Mouse (Mus musculus): ENCODE data around the gene Col5a2. TPM values are rescaled to one million over a fixed set of nuclear protein-coding genes. Genes with fewer than 3 reads are reported as not detected.
"Not testable (repeated sequence)": the region's sequence is repeated elsewhere in the genome, so short reads cannot be mapped to it uniquely, and the experiment has no call there.

Gene Col5a2
- 1 to 10 TPM; 6.3 to 8.5 TPM for total RNA-seq (2021)

DNA sequence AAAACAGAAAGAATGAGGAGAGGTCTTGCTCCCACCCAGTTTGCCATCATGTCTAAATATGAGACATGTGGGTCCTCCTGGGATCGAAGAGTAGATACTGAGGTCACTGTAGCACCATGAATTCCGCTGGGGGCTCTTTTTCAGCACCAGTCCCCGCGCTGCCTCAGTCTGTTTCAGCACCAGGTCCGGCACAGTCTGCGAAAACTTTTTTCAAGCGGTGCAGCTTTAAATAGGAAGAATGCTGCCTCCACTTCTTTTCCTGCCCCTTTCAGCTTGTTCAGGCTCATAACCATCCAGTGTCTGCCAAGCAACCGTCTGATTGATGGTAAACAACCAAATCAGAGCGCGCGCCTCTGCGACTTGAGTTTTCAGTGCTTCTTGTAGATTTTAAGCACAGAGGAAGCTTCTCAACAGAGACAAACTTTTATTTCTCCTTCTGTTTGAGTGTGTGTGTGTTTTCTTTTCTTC, at the start of gene Col5a2:
TSS of gene Col5a2 (minus strand) at position 418 of the 468 bp plus-strand sequence.
- peak; percentile 10 to 15 for DNase-seq (ENCODE audit: extremely low spot score in 1 of 2, low spot score in 1 of 2)

DNA sequence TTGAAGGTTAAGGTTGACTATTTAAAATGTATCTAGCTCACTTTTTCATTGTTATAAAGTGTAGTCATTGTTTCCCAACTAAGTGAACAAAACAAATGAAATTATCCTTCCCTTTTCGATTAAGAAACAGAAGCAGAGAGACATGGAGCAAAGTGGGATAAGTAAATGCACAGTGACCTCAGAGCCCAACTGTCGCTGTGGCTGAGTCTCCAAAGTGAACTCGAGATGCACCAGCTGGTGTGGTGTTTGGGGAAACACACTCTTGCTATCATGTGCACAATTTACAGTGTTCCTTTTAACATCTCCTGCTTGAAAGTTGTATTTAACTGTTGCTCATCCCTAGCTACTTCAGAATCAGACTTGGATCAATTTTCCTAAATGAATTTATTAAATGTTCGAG, 47.4 kb upstream of the Col5a2 start:
- no peak for DNase-seq (ENCODE audit: extremely low spot score in 1 of 2, low spot score in 1 of 2)

DNA sequence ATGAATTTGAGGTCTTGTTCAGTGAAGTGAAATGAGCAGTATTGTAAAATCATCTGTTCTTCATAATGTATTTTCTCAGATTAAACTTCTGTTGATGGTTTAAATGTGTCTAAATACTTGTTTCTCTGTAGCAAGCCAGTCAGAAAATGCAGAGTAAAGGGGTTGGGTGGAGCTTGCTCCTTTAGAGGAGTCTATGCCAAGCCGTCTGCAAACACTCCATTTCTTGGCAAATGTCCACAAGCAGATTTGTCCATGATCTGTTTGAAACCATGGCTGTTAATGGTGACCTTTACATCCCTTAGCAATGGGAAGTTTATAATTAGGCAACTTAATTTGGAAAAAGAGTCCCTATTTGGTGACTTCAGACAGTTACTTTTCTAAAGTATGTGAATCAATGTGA, 38.8 kb upstream of the Col5a2 start:
- no peak for DNase-seq (ENCODE audit: extremely low spot score in 1 of 2, low spot score in 1 of 2)

DNA sequence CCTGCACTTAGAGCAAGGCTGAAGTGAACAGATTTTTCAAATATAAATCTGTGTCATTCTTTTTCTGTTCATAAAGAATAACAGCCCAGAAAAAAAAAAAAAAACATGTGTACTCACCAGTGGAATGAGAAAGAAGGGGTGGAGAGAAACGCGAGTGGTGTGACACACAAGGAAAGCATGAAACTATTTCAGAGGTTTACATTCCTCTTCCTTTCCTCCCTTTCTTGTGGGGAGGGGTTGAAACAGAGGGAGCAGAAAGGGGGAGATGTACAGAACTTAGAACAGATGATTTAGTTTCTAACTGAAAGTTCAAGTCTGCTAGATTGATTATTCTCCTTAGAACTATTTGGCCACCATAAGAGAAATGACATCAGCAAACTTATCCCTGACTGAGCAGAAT, 38.1 kb upstream of the Col5a2 start:
- DNase-seq (ENCODE audit: extremely low spot score in 1 of 2, low spot score in 1 of 2): no peak

DNA sequence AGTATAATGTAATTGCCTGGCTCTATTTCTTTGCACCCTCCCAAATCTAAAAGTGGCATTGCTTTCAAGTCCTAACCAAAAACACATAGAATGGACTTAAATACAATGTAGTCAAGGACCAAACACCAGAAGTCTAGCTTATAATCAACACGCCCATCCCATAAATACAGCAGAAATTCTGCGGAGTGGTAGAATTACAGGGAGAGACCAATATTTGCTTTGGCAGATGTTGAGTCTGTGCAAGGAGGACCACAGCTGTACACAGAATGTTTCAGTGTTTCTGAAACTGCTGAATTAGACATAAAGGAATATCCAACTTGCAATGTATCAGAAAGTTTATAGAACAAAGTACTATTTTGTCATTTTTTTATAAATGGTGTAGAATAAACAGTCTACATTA, 28.4 kb upstream of the Col5a2 start:
- DNase-seq (ENCODE audit: extremely low spot score in 1 of 2, low spot score in 1 of 2): no peak

DNA sequence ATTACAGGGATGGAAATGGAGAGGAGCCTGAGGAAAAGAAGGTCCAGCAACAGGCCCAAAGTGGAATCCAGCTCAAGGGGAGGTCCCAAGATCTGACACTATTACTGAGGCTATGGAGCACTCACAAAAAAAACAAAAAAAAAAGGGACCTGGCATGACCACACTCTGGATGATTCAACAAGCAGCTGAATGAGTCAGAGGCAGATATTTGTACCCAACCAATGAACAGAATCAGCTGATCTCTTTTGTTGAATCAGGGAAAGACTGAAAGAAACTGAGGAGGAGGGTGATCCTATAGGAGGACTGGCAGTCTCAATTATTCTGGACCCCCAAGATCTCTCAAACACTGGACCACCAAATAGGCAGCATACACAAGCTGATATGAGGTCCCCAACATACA, 24.4 kb upstream of the Col5a2 start:
- DNase-seq (ENCODE audit: extremely low spot score in 1 of 2, low spot score in 1 of 2): not testable (repeated sequence)

DNA sequence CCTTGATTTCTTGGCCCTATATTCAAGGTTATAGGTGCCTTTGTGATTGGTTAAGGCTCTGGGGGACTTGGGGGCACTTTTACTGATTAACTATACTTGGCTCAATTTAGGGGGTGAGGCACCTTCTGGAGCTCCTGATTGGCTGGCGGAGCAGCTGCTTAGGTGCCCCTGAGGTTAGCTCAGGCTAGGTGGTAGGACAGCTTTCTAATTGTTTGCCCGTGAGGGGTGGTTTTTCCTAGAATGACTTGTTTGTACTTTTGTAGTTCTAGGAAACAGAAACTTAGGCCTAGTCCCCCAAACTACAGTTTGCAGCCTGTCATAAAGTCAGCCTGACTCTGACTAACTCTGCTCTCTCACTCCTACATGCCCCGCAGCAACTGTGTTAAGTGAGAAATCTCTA, 20.5 kb upstream of the Col5a2 start:
- no peak for DNase-seq (ENCODE audit: extremely low spot score in 1 of 2, low spot score in 1 of 2)

DNA sequence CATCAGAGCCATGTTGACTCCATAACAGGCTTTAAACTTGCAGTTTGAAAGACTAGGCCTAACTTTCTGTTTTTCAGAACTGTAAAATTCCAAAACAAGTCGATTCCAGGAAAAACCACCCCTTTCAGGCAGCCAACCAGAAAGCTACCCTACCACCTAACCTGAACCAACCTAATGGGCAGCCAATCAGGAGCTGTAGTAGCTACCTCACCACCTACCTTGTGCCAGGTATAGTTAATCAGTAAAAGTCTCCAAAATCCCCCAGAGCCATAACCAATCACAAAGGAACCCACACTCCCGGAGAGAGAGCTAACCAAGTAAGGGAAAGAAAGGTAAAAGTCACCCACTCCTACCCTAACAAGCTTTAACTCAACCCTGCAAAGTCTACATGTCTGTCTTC, 18.4 kb upstream of the Col5a2 start:
- no peak for DNase-seq (ENCODE audit: extremely low spot score in 1 of 2, low spot score in 1 of 2)

DNA sequence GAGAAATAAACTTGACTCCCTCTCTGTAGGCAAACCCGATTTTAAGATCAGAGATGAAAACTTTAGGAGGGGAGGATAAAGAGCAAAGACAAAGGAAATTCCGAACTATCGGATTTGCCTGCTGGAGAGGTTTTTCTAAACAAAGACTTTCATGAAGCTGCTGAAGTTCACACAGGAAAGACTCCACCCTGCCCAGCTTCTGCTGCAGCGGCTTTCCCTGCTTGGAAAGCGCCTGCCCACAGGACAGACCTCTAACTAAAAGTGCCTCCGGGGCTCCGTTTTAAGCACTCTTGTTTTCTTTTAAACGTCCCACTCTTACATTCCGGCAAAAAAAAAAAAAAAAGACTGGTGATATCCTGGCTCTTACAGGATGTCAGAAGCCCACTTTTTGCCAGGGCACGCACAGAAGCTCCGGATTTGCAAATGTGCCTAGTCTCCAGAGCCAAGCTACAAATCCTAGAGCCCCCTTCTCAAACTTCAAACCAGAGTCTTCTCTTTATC, 791 bp downstream of the Col5a2 start:
- DNase-seq (ENCODE audit: extremely low spot score in 1 of 2, low spot score in 1 of 2): no peak

DNA sequence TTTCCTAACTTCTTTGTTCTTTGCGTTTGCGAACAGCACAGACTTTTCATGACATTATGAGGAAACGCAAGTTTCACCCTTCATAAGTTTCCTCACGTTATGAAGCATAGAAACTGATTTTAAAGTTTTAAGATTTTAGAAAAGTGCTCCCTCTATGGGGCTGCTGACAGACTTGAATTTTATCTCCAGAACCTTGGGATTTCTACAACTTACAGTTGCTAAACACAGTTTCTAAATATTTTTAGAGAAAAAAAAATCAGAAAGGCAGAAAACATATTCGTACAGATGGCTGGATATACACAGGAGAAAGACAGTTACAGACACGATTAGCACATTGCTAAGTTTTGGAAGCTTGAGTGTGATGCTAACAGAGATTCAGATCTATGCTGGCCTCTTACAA, 1.6 kb downstream of the Col5a2 start:
- no peak for DNase-seq (ENCODE audit: extremely low spot score in 1 of 2, low spot score in 1 of 2)

DNA sequence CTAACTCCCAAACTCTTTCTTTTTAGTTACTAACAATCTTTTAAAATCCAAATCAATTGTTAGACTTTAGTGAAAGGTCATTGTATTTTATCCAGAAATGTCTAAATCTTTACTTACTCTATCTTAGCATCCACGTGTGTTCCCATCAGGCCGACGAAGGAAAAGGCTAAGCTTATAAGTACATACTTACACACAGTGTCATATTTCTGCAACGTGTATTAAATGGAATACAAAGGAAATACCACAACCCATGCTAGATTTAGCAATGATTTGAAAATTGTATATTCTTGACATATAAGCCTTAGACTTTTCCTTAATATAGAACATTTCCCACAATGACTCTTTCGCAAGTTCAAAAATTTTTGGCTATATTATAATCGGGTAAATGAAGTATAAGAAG, 2.6 kb downstream of the Col5a2 start:
- DNase-seq (ENCODE audit: extremely low spot score in 1 of 2, low spot score in 1 of 2): no peak

DNA sequence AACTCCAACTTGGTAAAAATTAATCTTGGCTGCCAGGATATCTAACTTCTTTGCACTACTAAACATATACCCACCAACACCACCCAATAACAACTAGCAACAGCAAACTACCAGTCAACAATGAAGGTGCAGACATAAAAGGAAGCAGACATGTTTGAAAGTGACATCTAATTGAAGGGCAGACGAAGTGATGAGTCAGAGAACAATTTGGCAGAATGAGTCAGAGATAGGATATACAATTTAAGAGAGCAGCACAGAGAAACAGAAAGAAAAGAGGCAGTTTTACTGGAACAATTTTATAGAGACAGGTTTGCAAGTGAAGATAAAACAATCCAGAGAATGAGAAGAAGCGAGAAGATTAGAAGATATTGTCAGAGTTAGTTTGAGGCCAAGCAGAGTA, 8.1 kb downstream of the Col5a2 start:
- DNase-seq (ENCODE audit: extremely low spot score in 1 of 2, low spot score in 1 of 2): no peak

DNA sequence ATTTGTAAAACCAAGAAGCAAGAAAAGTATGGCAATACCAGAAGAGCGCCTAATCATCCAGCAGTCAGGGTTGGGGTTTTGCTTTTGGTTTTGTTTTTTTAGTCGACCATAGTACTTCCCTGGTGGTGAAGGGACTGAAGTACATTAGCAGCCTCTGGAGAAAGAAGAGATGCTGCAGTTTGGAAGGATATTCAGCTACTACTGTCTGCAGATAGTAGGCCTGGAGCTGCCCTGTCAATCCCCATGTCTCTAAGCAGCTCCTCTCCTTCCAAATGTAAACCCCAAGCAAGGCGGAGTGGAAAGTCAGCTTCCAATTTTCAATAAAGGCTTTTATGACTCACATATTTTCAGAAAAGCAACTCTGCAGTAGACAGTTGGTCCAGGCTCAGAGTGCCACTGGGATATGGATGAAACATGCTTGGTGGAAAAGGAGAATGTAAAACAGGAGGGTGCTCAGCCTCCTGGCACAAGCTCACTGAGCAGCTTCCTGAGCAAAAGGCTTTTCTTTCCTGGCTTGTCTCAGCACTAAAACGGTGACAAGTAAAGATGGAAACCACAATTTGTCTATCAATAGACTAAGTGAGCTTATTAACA, 10.9 kb downstream of the Col5a2 start:
- no peak for DNase-seq (ENCODE audit: extremely low spot score in 1 of 2, low spot score in 1 of 2)

DNA sequence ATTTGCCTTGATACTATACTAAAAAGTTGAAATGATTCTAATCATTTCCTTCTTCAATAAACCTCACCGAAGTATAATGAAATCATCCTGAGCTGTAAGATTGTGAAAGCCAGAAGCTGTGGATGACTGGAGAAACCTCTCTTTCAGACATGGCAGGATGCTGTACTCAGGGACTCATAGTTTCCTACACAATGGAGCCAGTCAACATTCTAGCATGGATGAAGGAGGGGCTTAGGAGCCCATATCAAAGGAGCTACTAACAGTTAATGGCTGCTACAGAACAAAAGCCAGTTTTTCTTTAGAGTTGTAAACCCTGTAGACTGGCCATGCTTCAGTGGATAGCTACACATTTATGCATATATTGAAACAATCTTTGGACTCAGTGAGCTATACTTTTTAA, 12.6 kb downstream of the Col5a2 start:
- no peak for DNase-seq (ENCODE audit: extremely low spot score in 1 of 2, low spot score in 1 of 2)

DNA sequence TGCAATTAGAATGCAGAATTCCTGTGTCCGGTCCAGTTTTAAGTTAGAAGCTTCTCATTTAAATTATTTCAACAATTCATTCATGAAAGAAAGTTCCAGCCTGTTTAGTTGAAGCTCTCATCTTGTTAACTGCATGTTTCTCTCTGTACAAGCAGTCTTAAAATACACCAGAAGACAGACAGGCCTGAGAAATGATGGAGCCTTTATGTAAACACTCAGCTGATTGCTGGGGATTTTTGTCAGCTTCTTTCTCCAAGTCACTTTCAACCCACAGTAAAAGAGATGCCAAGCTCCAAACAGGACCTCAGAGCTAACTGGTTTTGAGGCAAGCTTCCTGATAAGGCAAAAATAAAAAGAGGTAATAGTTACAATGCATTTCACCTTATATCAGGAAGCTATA, 14.8 kb downstream of the Col5a2 start:
- no peak for DNase-seq (ENCODE audit: extremely low spot score in 1 of 2, low spot score in 1 of 2)

DNA sequence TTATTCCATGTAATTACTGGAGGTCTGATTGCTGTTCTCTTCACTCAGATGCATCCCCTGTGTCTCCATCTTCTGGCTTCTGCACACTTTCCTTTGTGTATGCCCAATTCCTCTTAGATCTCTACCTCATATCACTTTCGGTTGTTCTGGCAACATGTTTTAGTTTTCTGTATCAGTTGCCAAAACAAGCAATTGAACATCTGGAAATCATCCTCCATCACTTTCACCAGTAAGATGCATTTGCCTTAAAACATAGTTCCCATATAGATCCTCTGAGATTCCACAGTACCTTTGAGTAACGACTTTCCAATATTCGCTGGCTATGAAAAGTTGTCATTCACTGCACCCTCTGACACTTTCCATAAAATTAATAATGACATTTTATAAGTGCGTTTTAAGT, 20.1 kb downstream of the Col5a2 start:
- no peak for DNase-seq (ENCODE audit: extremely low spot score in 1 of 2, low spot score in 1 of 2)

DNA sequence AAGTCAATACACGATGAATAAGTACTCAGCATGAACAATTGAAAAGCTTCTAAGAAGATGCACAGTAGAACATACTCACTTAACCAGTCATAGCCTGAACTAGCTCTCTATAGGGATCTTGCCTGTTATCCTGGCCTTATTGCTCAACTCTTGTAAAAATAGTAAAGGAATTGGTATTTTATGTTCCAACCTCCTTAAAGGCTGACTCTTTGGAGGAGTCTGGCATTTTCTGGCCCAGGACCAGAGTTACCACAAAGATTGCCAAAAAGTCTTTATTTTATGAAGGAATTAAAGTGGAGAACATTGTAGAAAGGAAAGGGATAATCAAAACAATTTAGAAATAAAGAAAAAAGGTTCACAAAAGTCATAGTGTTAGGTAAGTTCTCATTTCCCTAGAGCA, 21.2 kb downstream of the Col5a2 start:
- no peak for DNase-seq (ENCODE audit: extremely low spot score in 1 of 2, low spot score in 1 of 2)

DNA sequence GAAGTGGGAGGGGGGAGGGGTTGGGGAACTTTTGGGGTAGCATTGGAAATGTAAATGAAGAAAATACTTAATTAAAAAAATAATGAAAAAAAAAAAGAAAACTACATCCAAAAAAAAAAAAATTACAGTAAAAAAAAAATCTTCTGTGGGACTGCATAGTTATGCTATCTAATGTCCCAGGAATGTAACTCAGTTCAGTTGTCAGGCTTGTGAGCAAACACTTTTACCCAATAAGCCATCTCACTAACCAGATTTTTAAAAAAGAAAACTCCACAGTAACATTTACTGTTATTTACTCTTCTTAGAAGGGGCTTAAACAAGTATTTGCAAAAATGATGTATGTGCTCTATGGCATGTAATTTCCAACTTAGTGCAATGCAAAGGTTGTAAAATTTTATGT, 24.0 kb downstream of the Col5a2 start:
- no peak for DNase-seq (ENCODE audit: extremely low spot score in 1 of 2, low spot score in 1 of 2)

DNA sequence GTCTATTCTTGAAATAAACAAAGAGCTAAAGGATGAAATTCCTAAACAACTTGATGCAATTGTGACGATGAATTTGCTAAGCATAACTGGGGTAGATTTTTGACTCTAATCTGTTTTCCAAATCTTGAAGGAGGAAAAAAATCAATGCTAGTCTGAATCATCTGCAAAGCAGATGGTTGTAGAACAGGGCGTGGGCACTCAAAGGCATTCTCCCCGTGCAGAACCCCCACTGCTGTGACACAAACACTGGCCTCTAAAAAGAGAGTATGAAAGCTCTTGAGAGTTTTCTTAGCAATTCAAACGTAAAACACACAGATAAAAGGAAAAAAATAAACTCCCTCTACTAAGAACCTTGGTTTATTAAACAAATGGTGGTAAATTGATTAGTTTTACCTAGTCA, 30.3 kb downstream of the Col5a2 start:
- DNase-seq (ENCODE audit: extremely low spot score in 1 of 2, low spot score in 1 of 2): peak in 1 of 2 experiments; percentile 17

DNA sequence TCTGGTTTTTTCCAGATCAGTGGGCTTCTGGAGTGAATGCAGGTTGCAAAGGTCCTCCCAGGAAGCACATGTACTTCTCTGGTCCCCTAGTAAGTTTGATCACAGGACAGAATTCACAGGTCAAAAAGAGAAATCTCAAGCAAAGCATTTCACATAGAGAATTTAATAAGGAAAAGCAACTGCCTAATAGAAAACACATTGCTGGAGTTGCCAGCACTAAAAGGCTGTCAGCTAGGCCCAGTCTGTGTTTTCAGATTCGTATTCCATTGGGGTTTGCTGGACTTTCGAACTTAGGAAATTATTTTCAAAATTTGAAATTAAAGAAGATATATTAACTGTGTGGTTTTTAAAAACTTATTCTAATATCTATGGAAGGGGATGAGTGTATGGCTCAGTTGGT, 42.3 kb downstream of the Col5a2 start:
- no peak for DNase-seq (ENCODE audit: extremely low spot score in 1 of 2, low spot score in 1 of 2)

DNA sequence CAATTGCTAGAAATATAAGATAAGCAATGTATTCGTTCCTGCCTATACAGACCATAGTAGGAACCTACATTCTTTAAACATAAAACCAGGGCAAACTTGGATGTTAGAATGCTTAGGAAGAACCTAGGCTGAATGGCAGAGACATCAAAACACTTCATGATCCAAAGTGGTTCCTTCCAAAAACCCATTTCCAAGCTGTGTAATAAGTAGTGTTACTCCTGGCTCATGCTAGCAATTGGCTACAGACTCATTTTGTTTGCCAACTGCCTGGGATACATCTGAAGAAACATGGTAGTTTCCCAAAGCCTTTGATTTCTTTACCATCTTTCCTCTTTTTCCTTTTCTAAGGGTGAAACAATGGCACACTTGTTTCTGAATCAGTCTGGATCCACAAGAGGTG, 47.3 kb downstream of the Col5a2 start:
- DNase-seq (ENCODE audit: extremely low spot score in 1 of 2, low spot score in 1 of 2): no peak

DNA sequence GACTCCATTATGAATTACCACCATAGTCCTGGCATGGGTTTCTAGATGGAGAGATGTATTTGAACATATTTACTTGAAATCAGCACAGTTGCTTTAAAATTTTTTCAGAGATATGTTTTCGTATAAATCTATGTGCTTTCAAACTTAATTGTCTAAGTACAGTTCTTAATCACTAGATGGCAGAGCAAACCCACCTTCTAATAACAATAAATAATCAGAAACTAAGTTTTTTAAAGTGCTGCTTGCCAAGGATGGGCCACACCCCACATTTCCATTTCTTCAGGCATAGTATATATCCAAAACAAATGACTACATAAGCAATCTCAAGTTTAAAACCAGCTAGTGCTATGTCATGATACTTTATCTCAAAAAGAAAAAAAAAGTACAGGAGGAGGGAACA, 54.2 kb downstream of the Col5a2 start:
- no peak for DNase-seq (ENCODE audit: extremely low spot score in 1 of 2, low spot score in 1 of 2)

DNA sequence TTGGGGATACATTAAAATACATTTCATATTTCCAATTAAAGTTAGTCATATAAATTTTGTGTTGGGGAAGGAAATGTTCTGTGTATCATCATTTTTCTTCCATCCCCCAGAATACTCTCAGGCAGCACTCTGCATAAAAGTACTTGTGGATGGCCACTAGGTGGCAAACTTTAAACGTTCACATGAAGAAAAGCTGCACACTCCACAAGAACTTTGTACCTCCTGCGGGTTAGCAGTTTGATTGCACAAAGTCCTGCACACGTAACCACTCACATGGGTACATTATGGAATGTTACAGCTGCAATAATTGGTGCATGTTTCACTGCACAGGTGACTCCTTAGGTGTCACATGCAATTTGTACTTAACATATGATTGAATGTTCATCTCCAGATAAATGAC, 71.2 kb downstream of the Col5a2 start:
- no peak for DNase-seq (ENCODE audit: extremely low spot score in 1 of 2, low spot score in 1 of 2)

Data from layer of hippocampus, postnatal 25 days (tissue).